Mouse (Mus musculus) stomach, postnatal 0 days (tissue): ENCODE measurements at regions not wholly inside any gene's neighbourhood (a gene's known extent, or its start where the extent isn't known, plus 50 kb on each side); places are given as distances from the start of the nearest gene placed in this dataset.

Source experiments
- CTCF ChIP-seq: IDR thresholded peaks from 2 replicates; pipeline ENCODE4 v1.5.1; 2016; ENCODE audit warnings: antibody characterized with exemption, low read depth, mild to moderate bottlenecking, moderate library complexity
- EP300 ChIP-seq: optimal IDR thresholded peaks from 2 replicates; pipeline ENCODE3; 2016; ENCODE audit warnings: antibody characterized with exemption

DNA sequence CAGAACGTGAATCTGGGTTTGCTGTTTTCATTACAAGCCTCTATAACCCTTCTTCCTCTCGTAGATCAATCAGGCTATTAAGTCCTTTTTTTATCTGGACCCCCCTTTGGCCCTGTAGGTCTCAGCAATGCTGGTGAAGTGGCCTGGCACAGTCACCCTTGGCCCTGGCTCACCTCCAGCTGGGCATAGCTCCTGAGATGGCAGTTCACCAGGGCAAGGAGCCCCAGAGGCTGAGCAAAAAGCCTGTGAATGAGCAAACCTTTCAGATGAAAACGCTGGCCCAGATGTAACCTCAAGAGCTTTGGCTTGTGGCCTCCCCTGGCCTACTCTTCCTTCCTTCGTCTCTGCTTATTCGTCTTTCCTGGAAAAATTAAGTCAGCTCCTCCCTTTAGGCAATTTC is 121.7 kb upstream of the Cdyl start:
- no peak for TF ChIP-seq CTCF
- no peak for TF ChIP-seq EP300
